Mouse (Mus musculus): ENCODE data around the gene Fgfbp3. TPM values are rescaled to one million over a fixed set of nuclear protein-coding genes. Genes with fewer than 3 reads are reported as not detected.
A peak's percentile ranks its signal among the peaks of the same experiment; 100 is the strongest.

Fgfbp3 gene
- polyA plus RNA-seq, 1 experiment: not detected

- Histone ChIP-seq H3K4me3 (ENCODE audit: insufficient read depth, low read depth, low read length) (no peak overlapping the region), H3K4me1 (ENCODE audit: control insufficient read depth, insufficient read depth, low read length) (peaks cover 2% of the 10 kb centered on the region; the same call in 1 of the 2 replicates), H3K27ac (ENCODE audit: insufficient read depth, low read depth, low read length) (no peak overlapping the region)
- TF ChIP-seq POLR2A (IDR thresholded peaks at IDR 0.05; ENCODE audit: insufficient read depth, low read depth, low read length): no peak
- no peak for TF ChIP-seq CTCF (IDR thresholded peaks at IDR 0.05; ENCODE audit: insufficient read depth, low read depth, low read length)
Observed at GRCm38 (mm10) chr19:36932097-36932496, 12.7 kb upstream of the Fgfbp3 start.

GRCm38 (mm10) chr19:36929816-36930215 lies 10.4 kb upstream of the Fgfbp3 start:
- TF ChIP-seq POLR2A (IDR thresholded peaks at IDR 0.05; ENCODE audit: insufficient read depth, low read depth, low read length): no peak
- TF ChIP-seq CTCF (IDR thresholded peaks at IDR 0.05; ENCODE audit: insufficient read depth, low read depth, low read length): no peak
- no peak overlapping the region for H3K27ac ChIP-seq (ENCODE audit: insufficient read depth, low read depth, low read length)
- peaks cover 2% of the 10 kb centered on the region; the same call in 1 of the 2 replicates for H3K4me1 ChIP-seq (ENCODE audit: control insufficient read depth, insufficient read depth, low read length)
- no peak overlapping the region for H3K4me3 ChIP-seq (ENCODE audit: insufficient read depth, low read depth, low read length)

- Histone ChIP-seq H3K4me1 (ENCODE audit: control insufficient read depth, insufficient read depth, low read length) (no peaks in the 10 kb centered on the region), H3K4me3 (ENCODE audit: insufficient read depth, low read depth, low read length) (no peak overlapping the region), H3K27ac (ENCODE audit: insufficient read depth, low read depth, low read length) (no peak overlapping the region)
- 65% methylated on average over 6 of the region's 6 CpGs for WGBS
- TF ChIP-seq CTCF (IDR thresholded peaks at IDR 0.05; ENCODE audit: insufficient read depth, low read depth, low read length) (no peak), POLR2A (IDR thresholded peaks at IDR 0.05; ENCODE audit: insufficient read depth, low read depth, low read length) (no peak)
Observed at GRCm38 (mm10) chr19:36927800-36928361, 8.5 kb upstream of the Fgfbp3 start.

- WGBS: 1% methylated on average over 26 of the region's 26 CpGs
- peak overlapping the region; percentile 67 for H3K27ac ChIP-seq (ENCODE audit: insufficient read depth, low read depth, low read length)
- peak overlapping the region; percentile 79 for H3K4me3 ChIP-seq (ENCODE audit: insufficient read depth, low read depth, low read length)
- no peaks in the 10 kb centered on the region for H3K4me1 ChIP-seq (ENCODE audit: control insufficient read depth, insufficient read depth, low read length)
- no peak for TF ChIP-seq POLR2A (IDR thresholded peaks at IDR 0.05; ENCODE audit: insufficient read depth, low read depth, low read length)
- TF ChIP-seq CTCF (IDR thresholded peaks at IDR 0.05; ENCODE audit: insufficient read depth, low read depth, low read length): no peak
Observed at GRCm38 (mm10) chr19:36926553-36927236, 7.3 kb upstream of the Fgfbp3 start.

- TF ChIP-seq CTCF (IDR thresholded peaks at IDR 0.05; ENCODE audit: insufficient read depth, low read depth, low read length) (no peak), POLR2A (IDR thresholded peaks at IDR 0.05; ENCODE audit: insufficient read depth, low read depth, low read length) (peak; percentile 99)
- Histone ChIP-seq H3K27ac (ENCODE audit: insufficient read depth, low read depth, low read length) (peak within 1 kb of the TSS; percentile 67), H3K4me3 (ENCODE audit: insufficient read depth, low read depth, low read length) (peak within 1 kb of the TSS; percentile 79), H3K4me1 (ENCODE audit: control insufficient read depth, insufficient read depth, low read length) (no peaks in the 10 kb centered on the region)
- under 1% methylated on average over 98 of the region's 98 CpGs for WGBS
Observed at GRCm38 (mm10) chr19:36925671-36926552, 6.5 kb upstream of the Fgfbp3 start, which contains the start of gene Btaf1. Gene Btaf1 (plus strand): TSS chr19:36926079.

- Histone ChIP-seq H3K4me1 (ENCODE audit: control insufficient read depth, insufficient read depth, low read length) (0 out of 2 replicates have a peak, but pooled peaks cover 2% of the 10 kb centered on the region), H3K4me3 (ENCODE audit: insufficient read depth, low read depth, low read length) (no peak overlapping the region), H3K27ac (ENCODE audit: insufficient read depth, low read depth, low read length) (no peak overlapping the region)
- no peak for TF ChIP-seq POLR2A (IDR thresholded peaks at IDR 0.05; ENCODE audit: insufficient read depth, low read depth, low read length)
- no peak for TF ChIP-seq CTCF (IDR thresholded peaks at IDR 0.05; ENCODE audit: insufficient read depth, low read depth, low read length)
- WGBS: 56% methylated on average over 3 of the region's 3 CpGs
Observed at GRCm38 (mm10) chr19:36922936-36923335, 3.5 kb upstream of the Fgfbp3 start.

- H3K4me1 ChIP-seq (ENCODE audit: control insufficient read depth, insufficient read depth, low read length): 0 out of 2 replicates have a peak, but pooled peaks cover 2% of the 10 kb centered on the region
- 32% methylated on average over 2 of the region's 2 CpGs for WGBS
- no peak overlapping the region for H3K4me3 ChIP-seq (ENCODE audit: insufficient read depth, low read depth, low read length)
- H3K27ac ChIP-seq (ENCODE audit: insufficient read depth, low read depth, low read length): no peak overlapping the region
- TF ChIP-seq POLR2A (IDR thresholded peaks at IDR 0.05; ENCODE audit: insufficient read depth, low read depth, low read length) (no peak), CTCF (IDR thresholded peaks at IDR 0.05; ENCODE audit: insufficient read depth, low read depth, low read length) (no peak)
Observed at GRCm38 (mm10) chr19:36922015-36922414, 2.6 kb upstream of the Fgfbp3 start.

- H3K4me1 ChIP-seq (ENCODE audit: control insufficient read depth, insufficient read depth, low read length): 0 out of 2 replicates have a peak, but pooled peaks cover 2% of the 10 kb centered on the region
- peak overlapping the region; percentile 76 for H3K4me3 ChIP-seq (ENCODE audit: insufficient read depth, low read depth, low read length)
- under 1% methylated on average over 80 of the region's 85 CpGs for WGBS
- TF ChIP-seq CTCF (IDR thresholded peaks at IDR 0.05; ENCODE audit: insufficient read depth, low read depth, low read length) (no peak), POLR2A (IDR thresholded peaks at IDR 0.05; ENCODE audit: insufficient read depth, low read depth, low read length) (peak; percentile 81; the same call in 1 of the 2 replicates)
- H3K27ac ChIP-seq (ENCODE audit: insufficient read depth, low read depth, low read length): peak overlapping the region; percentile 13; the same call in 1 of the 2 replicates
Observed at GRCm38 (mm10) chr19:36918441-36919301, 744 bp downstream of the Fgfbp3 start.

All from olfactory bulb, adult 2 months (tissue).